8 mouse cellular contexts compared by ENCODE assay signal in the genomic region with DNA sequence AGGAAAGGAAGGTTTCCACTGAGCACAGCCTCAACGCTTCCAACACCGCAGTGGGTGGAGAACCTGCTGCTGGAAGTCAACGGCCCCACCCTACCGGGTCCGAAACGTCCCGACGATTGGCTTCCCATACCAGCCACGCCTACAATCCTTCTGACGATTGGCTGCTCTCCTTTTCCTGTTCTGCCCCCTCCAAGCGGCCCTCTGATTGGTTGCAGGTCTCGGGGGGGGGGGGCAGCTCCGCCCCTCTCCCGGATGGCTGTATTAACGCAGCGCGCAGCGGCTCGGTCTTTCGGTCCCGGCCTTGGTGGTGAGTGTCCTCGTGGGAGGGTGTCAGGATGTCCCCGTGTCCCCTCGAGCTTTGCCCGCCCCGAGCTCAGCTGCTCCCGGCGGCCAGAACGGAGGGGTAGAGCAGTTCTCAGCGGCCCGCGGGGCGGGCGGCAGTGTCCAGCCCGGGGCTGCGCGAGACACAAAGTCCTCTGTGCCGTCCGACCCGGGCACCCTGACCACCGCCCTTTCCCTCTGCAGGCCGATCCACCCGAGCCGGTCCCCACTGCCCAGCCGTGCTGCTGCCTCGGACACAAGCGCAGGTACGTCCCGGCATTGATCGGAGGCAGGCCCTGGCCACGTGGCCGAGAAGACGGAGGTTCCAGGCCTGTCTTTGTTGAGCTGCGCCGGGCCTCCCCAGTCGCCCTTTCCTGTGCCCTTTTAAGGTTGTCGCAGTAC. TPM values are rescaled to one million over a fixed set of nuclear protein-coding genes. Genes with fewer than 3 reads are reported as not detected.
DNase-seq lines count a peak whose midpoint lies in the region; ATAC-seq and TF ChIP-seq lines count a peak whose summit lies in the region.

No protein-coding gene starts in this region.

- peak; percentile 96 for DNase-seq in CD4-positive helper T cell, adult 2 months (ENCODE audit: low read depth, low spot score)
- DNase-seq in brain, embryonic 18.5 days (ENCODE audit: low read depth, low spot score) = peak; percentile 92
- peak; percentile 99 for DNase-seq in kidney, postnatal 0 days (ENCODE audit: low spot score)
- DNase-seq in liver, embryonic 11.5 days (ENCODE audit: low spot score) = peak; percentile 91
- peak; percentile 95 for DNase-seq in naive thymus-derived CD4-positive, alpha-beta T cell, adult 2 months (ENCODE audit: low read depth)

- peak overlapping the region; percentile 72 for H3K4me2 ChIP-seq in heart, embryonic 12.5 days
- H3K4me2 ChIP-seq in kidney, postnatal 0 days (ENCODE audit: low read length) = peak overlapping the region; percentile 70
- H3K4me2 ChIP-seq in liver, embryonic 11.5 days = peak overlapping the region; percentile 88
- peak overlapping the region; percentile 83 for H3K4me2 ChIP-seq in stomach, embryonic 14.5 days (replicated peaks; ENCODE audit: low read depth, low read length)

- H3K9me3 ChIP-seq in heart, embryonic 12.5 days (replicated peaks) = no peaks in the 10 kb centered on the region; the same call in 1 of the 2 replicates
- H3K9me3 ChIP-seq in kidney, postnatal 0 days (replicated peaks; ENCODE audit: low read length) = no peaks in the 10 kb centered on the region
- no peaks in the 10 kb centered on the region for H3K9me3 ChIP-seq in liver, embryonic 11.5 days (ENCODE audit: control insufficient read depth, low read length)
- no peaks in the 10 kb centered on the region for H3K9me3 ChIP-seq in stomach, embryonic 14.5 days (ENCODE audit: control insufficient read depth, low read depth, low read length)

- peaks cover 39% of the 10 kb centered on the region for H3K36me3 ChIP-seq in heart, embryonic 12.5 days
- H3K36me3 ChIP-seq in kidney, postnatal 0 days (ENCODE audit: insufficient read depth, low read length) = 0 out of 2 replicates have a peak, but pooled peaks cover 5% of the 10 kb centered on the region
- H3K36me3 ChIP-seq in liver, embryonic 11.5 days (ENCODE audit: control insufficient read depth, insufficient read depth, low read length) = peaks cover 16% of the 10 kb centered on the region
- peaks cover 8% of the 10 kb centered on the region; the same call in 1 of the 2 replicates for H3K36me3 ChIP-seq in stomach, embryonic 14.5 days (ENCODE audit: control insufficient read depth, insufficient read depth, low read length)

- peak overlapping the region; percentile 79 for H3K4me3 ChIP-seq in heart, embryonic 12.5 days
- H3K4me3 ChIP-seq in kidney, postnatal 0 days (replicated peaks; ENCODE audit: low read depth, low read length) = peak overlapping the region; percentile 88
- H3K4me3 ChIP-seq in liver, embryonic 11.5 days (ENCODE audit: low read depth, low read length) = peak overlapping the region; percentile 96
- H3K4me3 ChIP-seq in stomach, embryonic 14.5 days (ENCODE audit: low read depth, low read length) = peak overlapping the region; percentile 93

- under 1% methylated on average over 57 of the region's 57 CpGs for WGBS in heart, embryonic 12.5 days
- WGBS in kidney, postnatal 0 days = 0% methylated on average over 57 of the region's 57 CpGs
- WGBS in liver, embryonic 11.5 days = under 1% methylated on average over 57 of the region's 57 CpGs
- under 1% methylated on average over 57 of the region's 57 CpGs for WGBS in stomach, embryonic 14.5 days

- peaks cover 16% of the 10 kb centered on the region for H3K4me1 ChIP-seq in heart, embryonic 12.5 days (replicated peaks)
- peaks cover 11% of the 10 kb centered on the region for H3K4me1 ChIP-seq in kidney, postnatal 0 days (replicated peaks; ENCODE audit: insufficient read depth, low read length)
- H3K4me1 ChIP-seq in liver, embryonic 11.5 days (replicated peaks; ENCODE audit: control insufficient read depth, insufficient read depth, low read length) = peaks cover 4% of the 10 kb centered on the region; the same call in 1 of the 2 replicates
- peaks cover 5% of the 10 kb centered on the region; the same call in 1 of the 2 replicates for H3K4me1 ChIP-seq in stomach, embryonic 14.5 days (ENCODE audit: control insufficient read depth, insufficient read depth, low read length)

- H3K9ac ChIP-seq in heart, embryonic 12.5 days = peak overlapping the region; percentile 96
- H3K9ac ChIP-seq in kidney, postnatal 0 days (ENCODE audit: low read depth, low read length) = peak overlapping the region; percentile 96
- peak overlapping the region; percentile 99 for H3K9ac ChIP-seq in liver, embryonic 11.5 days (ENCODE audit: low read depth, low read length)
- peak overlapping the region; percentile 98 for H3K9ac ChIP-seq in stomach, embryonic 14.5 days (replicated peaks; ENCODE audit: low read depth, low read length)

- peak; percentile 100 for ATAC-seq in erythroid progenitor cell, adult 5-6 weeks (replicated peaks; ENCODE audit: low FRiP score, poor library complexity, severe bottlenecking)
- ATAC-seq in heart, embryonic 12.5 days (ENCODE audit: insufficient number of reproducible peaks, low FRiP score) = peak; percentile 98
- peak; percentile 98 for ATAC-seq in kidney, postnatal 0 days (replicated peaks; ENCODE audit: low FRiP score, low read depth)
- peak; percentile 98 for ATAC-seq in liver, embryonic 11.5 days (replicated peaks; ENCODE audit: low FRiP score)
- peak; percentile 98 for ATAC-seq in stomach, embryonic 14.5 days (ENCODE audit: insufficient number of reproducible peaks, insufficient read depth, low FRiP score, low read depth)

- H3K27ac ChIP-seq in heart, embryonic 12.5 days (ENCODE audit: poor library complexity, severe bottlenecking) = peak overlapping the region; percentile 93
- H3K27ac ChIP-seq in kidney, postnatal 0 days = peak overlapping the region; percentile 90
- H3K27ac ChIP-seq in liver, embryonic 11.5 days (ENCODE audit: low read depth, low read length) = peak overlapping the region; percentile 95
- H3K27ac ChIP-seq in stomach, embryonic 14.5 days (ENCODE audit: low read length) = peak overlapping the region; percentile 91

- no peaks in the 10 kb centered on the region for H3K27me3 ChIP-seq in heart, embryonic 12.5 days (replicated peaks)
- no peaks in the 10 kb centered on the region for H3K27me3 ChIP-seq in kidney, postnatal 0 days (ENCODE audit: insufficient read depth, low read length)
- no peaks in the 10 kb centered on the region for H3K27me3 ChIP-seq in liver, embryonic 11.5 days (replicated peaks; ENCODE audit: control insufficient read depth, insufficient read depth, low read length)
- no peaks in the 10 kb centered on the region for H3K27me3 ChIP-seq in stomach, embryonic 14.5 days (ENCODE audit: control insufficient read depth, insufficient read depth, low read length)

- TF ChIP-seq CTCF in kidney, postnatal 0 days (IDR thresholded peaks at IDR 0.05; ENCODE audit: low read depth) = no peak

RNA-seq across cellular contexts. Expression of a gene that starts 24.8 kb away (rescaled TPM):
- 70.6 and 141 TPM in 2 replicates for total RNA-seq in erythroid progenitor cell, adult 5-6 weeks (2015; ENCODE audit: low replicate concordance)
- total RNA-seq in erythroid progenitor cell, adult 5-6 weeks (2017; ENCODE audit: low replicate concordance) = 47.2 and 73.0 TPM in 2 replicates
- 41.4 and 44.7 TPM in 2 replicates for polyA plus RNA-seq in heart, embryonic 12.5 days (2016; fragmentation: Nextera tagmentation; extraction: Ambion mirVana)
- 20.4 and 21.3 TPM in 2 replicates for polyA plus RNA-seq in kidney, postnatal 0 days (2015; fragmentation: Nextera tagmentation; extraction: Ambion mirVana)
- 32.9 and 37.0 TPM in 2 replicates for polyA plus RNA-seq in liver, embryonic 11.5 days (2014; fragmentation: Nextera tagmentation; extraction: Ambion mirVana)
- polyA plus RNA-seq in stomach, embryonic 14.5 days (2014; fragmentation: Nextera tagmentation; extraction: Ambion mirVana) = 41.6 and 48.1 TPM in 2 replicates

Comparison
In these comparisons a context has a peak if more than half of its experiments do, and no peak if none do; other contexts are left out.
1. Peak in every context shown above with its lines: DNase-seq, ATAC-seq, H3K4me3 ChIP-seq and H3K27ac ChIP-seq.